Mouse (Mus musculus) neutrophil, adult 83 days (primary cell): Measurements from ENCODE around the gene Rnf5. TPM values are rescaled to one million over a fixed set of nuclear protein-coding genes. Genes with fewer than 3 reads are reported as not detected.

ENCODE experiments used
- total RNA-seq, 2 experiments: library from RNA; stranded (reverse); gene quantifications; one replicate each; pipeline ENCODE4 v1.2.4; 2023

The Rnf5 gene
- 10 to 100 TPM; 38.2 to 39.0 TPM for total RNA-seq

DNA sequence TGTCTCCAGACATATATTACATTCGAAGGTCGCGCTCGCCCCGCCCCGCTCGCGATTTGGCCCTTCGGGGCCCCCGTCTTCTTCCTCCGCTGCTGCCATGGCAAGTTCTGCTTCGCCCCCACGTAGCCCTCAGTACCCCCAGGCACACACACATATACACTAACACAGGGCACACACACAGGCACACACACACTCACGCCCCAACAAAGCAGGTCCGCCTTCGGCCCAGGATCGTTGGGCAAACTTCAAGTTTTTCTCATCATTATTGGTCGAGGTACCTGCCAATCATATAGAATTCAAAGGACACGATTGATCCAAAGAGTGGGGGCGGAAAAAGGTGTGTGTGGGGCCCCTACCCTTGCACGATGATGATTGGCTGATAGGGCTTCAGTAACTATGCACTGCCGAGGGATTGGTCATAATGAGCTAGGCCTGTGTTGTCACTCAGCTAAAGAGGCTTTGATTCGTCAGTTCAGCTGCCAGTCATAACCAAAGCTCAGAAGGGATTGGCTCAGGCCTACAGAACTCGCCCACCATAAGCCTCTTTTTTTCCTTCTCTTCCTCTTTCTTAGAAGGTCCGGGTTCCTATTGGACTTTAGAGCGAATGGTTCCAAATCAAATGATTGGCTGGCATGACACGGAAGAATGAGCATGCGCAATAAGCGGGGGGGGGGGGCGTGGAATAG, at the start of gene Rnf5:
TSS of gene Rnf5 (minus strand) at position 316 of the 686 bp plus-strand sequence.

DNA sequence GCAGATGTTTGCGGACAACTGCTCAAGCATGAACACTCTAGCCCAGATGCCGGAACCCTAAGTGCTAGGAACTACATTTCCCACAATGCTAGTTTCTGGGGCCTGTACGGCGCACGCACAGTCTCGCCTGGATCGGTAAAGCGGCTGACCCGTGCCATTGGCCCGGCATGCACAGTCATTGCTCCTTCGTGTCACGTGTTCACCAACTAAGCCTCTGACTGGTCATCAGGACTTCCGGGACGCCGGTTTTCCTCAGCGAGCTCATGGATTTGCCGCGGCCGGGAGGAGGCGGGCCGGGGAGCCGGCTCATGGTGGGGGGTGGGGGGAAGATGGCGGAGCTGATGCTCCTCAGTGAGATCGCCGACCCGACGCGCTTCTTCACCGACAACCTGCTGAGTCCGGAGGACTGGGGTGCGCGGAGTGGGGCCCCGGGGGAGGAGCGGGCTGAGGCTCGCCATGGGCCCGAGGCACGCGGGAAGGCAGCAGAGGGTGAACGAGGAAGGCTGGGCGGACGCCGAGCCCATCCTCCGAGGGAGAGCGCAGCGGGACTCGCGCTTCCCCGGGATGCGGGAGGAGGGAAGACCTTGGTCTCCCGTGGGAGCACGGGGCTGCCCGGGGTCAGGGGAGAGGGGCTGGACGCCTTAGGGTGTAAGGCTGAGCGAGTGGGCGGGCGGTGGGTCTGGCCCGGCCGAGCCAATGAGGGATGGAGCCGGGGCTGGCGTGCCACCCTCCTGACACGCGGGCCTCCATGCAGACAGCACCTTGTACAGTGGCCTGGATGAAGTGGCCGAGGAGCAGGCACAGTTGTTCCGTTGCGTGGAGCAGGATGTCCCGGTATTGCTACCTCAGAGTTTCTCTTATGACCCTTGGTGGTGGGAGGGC, 43.7 kb upstream of the Rnf5 start, which contains the start of gene Atf6b:
TSS of gene Atf6b (plus strand) at position 241 of the 882 bp plus-strand sequence.

DNA sequence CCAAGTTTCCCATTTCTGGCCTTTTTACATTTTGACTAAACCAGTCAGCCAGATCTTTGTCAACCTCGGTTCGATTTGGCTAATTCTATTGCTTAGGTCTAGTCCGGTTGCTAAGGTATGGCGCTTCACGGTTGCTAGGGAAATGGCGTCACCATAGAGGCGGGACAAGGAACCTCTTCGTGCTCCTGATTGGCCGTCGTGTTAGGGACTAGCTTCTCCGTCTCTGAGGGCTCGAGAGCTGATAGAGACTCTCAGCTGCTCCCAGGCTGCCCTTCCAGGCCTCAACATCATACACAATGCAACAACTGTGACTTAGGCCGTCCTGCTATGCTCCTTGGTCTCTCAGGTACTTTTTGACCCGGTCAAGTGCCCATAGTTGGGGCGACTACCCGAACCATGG, 41.1 kb upstream of the Rnf5 start, which contains the start of gene Fkbpl:
TSS of gene Fkbpl (plus strand) at position 157 of the 400 bp plus-strand sequence.

DNA sequence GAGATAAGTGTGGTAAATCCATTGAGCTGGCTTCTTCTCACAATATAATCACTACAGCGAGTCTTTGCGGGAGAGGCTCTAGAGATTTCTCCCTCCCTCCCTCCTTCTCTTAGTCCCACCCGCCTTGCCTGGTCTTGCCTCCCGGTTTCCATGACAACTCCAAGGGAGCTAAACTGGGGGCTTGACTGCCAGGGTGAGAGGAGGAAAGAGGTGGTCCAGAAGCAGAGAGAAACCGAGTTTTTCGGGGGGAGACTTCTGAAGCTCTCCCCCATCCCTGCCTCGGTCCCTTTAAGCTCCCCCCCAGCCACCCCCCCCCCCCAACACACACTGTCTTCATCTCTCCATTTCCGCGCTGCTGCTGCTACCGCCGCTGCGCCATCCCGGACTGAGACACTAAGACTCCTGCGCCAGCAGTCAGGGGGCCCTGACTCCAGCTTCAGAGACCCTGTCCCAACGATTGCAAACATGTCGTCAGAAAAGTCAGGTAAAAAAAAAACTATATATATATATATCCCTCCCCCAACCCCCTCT, 25.8 kb upstream of the Rnf5 start, which contains the start of gene Prrt1:
TSS of gene Prrt1 (plus strand) at position 313 of the 531 bp plus-strand sequence.

DNA sequence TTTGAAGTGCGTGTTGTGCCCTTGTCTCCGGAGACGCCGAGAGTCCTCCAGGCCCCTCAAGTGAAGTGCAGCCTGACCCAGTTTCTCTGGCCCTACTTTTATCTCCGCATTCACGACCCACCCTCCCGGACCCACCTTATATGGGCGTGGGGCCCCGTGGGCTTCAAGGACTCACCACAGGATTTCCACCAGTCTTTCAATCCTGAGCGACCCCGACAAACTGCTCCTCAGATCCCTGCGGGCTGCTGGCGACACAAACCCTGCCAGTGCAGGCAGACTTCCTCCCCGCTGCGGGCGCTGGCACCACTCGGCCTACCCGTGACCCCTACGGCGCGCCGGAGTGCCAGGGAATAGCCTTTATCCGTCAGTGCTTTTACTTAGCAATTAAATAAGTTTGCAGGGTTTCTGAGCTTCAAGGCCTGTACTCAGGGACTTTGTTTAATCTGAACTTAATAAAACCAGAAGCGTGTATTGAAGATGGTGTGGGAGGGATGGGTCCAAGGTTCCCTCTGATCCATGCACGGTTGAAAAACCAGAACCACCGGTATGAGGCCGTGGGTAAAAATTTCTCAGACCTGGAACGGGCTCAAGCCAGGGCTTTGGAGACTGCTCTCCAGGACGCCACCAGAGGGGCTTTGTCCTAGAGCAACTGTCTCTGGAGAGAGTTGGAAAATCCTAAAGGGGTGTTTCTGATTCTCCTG, 24.6 kb upstream of the Rnf5 start, which contains the start of gene Ppt2:
TSS of gene Ppt2 (minus strand) at position 568 of the 701 bp plus-strand sequence.

DNA sequence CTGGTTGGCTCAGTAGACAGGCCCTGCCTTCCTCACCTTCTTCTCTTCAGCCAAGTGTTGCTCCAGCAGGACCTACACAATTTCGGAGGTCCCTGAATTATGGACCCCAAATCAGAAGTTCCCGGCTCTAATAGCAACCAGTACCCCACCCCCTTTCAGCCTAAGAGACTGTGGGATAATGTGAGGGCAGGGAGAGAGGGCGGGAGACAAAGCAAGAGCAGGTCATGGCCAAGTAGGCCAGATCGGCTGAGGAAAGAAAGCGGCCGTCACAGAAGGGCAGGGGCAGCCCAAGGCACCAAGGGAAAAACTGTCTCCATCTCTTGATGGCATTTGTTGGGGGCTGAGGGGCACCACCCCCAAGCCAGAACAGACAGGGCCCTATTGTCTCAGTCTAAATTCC, 12.4 kb upstream of the Rnf5 start, which contains the start of gene Egfl8:
TSS of gene Egfl8 (minus strand) at position 101 of the 400 bp plus-strand sequence.

DNA sequence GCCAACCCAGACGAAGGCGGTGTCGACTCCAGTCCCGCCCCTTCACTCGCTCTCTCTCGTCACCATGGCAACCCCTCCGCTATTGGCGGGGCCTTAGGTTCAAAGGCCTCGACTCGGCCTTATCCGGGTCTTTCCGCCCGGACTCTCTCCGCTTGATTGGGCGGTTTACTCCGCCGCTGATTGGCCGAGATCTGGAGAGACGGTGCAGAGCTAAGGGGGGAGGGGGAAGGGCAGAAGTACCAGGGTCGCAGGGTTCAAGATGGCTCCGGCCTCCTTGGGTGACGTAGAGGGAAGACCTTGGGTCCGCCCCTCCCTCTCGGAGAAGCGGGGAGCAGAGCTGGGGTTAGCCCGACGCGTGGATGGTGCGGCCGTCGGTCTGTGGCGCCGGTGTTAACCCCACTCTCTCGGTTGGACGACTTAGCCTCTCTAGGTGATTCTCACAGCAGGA, 595 bp upstream of the Rnf5 start, which contains the start of gene Agpat1:
TSS of gene Agpat1 (plus strand) at position 202 of the 448 bp plus-strand sequence.

DNA sequence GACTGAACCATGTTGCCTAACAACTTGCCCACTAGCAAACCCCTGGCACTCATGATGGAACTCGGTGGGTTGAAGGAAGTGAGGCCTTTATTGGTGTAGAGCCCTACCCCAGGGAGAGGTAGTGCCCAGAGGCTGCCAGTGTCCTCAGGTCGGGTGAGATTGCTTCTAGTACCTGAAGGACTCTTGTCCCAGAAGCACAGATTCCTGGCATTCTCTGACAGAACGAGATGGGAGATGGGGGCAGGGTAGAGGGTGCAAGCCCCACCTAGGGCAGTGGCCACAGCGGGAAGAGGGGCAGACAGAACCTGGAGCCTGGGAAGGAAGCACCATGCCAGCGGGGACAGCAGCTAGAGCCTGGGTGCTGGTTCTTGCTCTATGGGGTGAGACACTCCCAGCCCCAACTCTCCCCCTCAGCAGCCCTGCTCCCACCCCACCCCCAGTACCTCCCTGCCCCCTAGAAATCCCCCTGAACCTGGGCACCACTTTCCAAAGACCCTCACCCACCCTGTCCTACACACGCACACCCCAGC, 5.9 kb downstream of the Rnf5 start, which contains the start of gene Ager:
TSS of gene Ager (plus strand) at position 297 of the 530 bp plus-strand sequence.

DNA sequence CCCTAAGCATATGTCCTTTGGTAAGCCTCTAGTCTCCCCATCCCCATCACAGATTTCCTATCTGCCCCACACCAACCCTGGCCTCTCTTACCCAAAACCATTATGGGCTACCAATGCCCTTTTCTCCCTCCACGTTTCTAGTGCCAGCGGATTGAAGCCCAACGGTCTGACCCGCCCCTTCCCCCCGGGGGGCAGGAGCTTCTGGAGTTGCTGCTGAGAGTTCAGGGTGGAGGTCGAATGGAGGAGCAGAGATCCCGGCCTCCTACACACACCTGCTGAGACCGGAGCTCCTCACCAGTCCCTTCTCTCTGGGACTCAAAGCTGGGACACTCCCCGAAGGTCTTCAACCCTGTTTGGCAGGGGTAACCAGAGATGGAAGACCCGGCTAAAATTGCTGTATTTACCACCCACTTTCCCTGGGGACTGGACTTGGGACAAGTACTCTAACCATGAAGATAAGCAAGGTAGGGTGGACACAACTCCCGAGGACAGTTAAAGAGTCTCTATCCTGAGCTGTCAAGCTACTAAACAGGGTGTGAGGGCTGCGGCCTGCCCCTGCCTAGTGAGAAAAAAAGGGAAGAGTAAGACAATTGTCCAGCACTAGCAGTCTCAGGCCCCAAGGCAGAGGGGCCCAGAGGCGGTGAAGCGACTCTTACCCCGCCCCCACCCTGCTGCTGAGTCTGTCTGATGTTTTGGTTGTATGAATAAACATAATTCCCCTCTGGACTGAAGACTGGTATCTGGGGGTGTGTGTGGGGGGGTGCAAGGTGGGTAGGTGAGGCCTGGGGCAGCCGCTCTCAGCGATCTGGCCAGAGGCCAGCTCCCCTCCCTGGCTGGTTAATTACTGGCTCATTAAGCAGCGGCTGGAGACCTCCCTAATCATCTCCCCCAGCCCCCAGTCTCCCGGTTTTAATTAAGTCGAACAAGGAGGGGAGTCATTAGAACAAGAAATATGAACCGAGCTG, 12.2 kb downstream of the Rnf5 start, which contains the start of gene Pbx2:
TSS of gene Pbx2 (plus strand) at position 238 of the 965 bp plus-strand sequence.

DNA sequence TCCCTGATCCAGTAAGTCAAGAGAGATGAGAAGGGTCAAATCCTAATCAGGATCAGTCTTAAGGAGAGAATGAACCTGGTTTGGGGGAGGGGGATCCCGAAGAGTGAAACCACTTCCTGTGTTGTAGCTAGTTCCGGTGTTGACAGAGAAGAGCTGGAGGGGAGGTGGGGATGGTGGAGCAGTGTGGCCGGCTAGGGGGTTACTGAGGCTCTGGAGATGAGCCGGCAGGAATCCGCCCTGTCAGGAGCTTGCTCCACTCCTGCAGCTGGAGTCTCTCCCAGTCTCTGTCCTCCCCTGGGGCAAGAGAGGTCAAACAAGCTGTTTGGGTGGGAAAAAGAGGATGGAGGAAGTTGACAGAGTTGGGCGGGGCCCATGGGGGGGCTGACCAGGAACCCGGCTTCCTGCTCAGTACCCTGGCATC, 13.8 kb downstream of the Rnf5 start, which contains the start of gene Gpsm3:
TSS of gene Gpsm3 (plus strand) at position 126 of the 421 bp plus-strand sequence.

DNA sequence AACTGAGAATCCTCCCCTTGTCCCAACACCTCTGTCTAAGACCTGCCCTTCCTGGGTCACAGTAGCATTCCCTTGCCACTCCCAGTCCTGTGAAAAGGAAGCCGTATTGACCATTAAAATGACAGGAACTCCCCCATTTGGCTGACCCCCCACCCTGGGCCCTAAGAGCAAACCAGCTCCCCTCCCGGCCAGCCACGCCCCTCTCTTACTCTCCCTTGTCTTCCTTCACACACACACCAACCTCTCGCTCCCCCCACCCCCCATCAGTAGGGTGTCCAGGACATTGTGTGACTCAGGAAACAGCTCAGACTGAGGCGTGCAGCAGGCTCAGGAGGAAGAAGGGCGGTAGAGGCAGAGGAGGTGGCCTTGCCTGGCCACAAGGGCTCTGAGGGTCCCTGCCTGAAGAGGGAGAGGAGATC, 39.5 kb downstream of the Rnf5 start, which contains the start of gene Notch4:
TSS of gene Notch4 (plus strand) at position 266 of the 419 bp plus-strand sequence.

Other genes starting within 250 kb of the Rnf5 start
- gene Btnl2, start 248.9 kb downstream of the Rnf5 start, total RNA-seq, result 1 to 10 TPM; 2.2 to 2.3 TPM
- gene Btnl1, start 226.6 kb downstream of the Rnf5 start, total RNA-seq, result not detected
- not detected for gene BC051142, start 204.9 kb downstream of the Rnf5 start, total RNA-seq
- gene Btnl4, start 126.4 kb downstream of the Rnf5 start, total RNA-seq, result not detected
- gene Btnl6, start 86.3 kb downstream of the Rnf5 start, total RNA-seq, result not detected
- 1 to 10 TPM; 1.0 to 1.5 TPM for gene Notch4, start 39.4 kb downstream of the Rnf5 start, total RNA-seq
- gene Gpsm3, start 13.9 kb downstream of the Rnf5 start, total RNA-seq, result 100 to 1,000 TPM; 376 to 393 TPM
- 10 to 100 TPM; 94.8 to 99.9 TPM for gene Pbx2, start 12.4 kb downstream of the Rnf5 start, total RNA-seq
- gene Ager, start 5.8 kb downstream of the Rnf5 start, total RNA-seq, result 1 to 10 TPM; 5.8 to 7.0 TPM
- gene Agpat1, start 572 bp upstream of the Rnf5 start, total RNA-seq, result 10 to 100 TPM; 55.4 to 56.5 TPM
- gene Egfl8, start 12.3 kb upstream of the Rnf5 start, total RNA-seq, result 1 to 10 TPM; 5.0 to 5.5 TPM
- gene Ppt2, start 24.8 kb upstream of the Rnf5 start, total RNA-seq, result 10 to 100 TPM; 42.1 to 43.5 TPM
- not detected for gene Prrt1, start 25.8 kb upstream of the Rnf5 start, total RNA-seq
- gene Fkbpl, start 41.1 kb upstream of the Rnf5 start, total RNA-seq, result 10 to 100 TPM; 13.6 to 18.7 TPM
- gene Atf6b, start 43.5 kb upstream of the Rnf5 start, total RNA-seq, result 10 to 100 TPM; 59.5 to 60.4 TPM
- under 1 TPM; 0.04 to 0.07 TPM for gene Tnxb, start 66.8 kb upstream of the Rnf5 start, total RNA-seq
- gene C4b, start 140.2 kb upstream of the Rnf5 start, total RNA-seq, result under 1 TPM; 0.29 to 0.59 TPM
- not detected for gene Cyp21a1, start 200.9 kb upstream of the Rnf5 start, total RNA-seq
- gene Stk19, start 233.3 kb upstream of the Rnf5 start, total RNA-seq, result 10 to 100 TPM; 34.1 to 39.4 TPM
- 10 to 100 TPM; 49.0 to 49.1 TPM for gene Dxo, start 233.3 kb upstream of the Rnf5 start, total RNA-seq
- gene Skiv2l, start 246.5 kb upstream of the Rnf5 start, total RNA-seq, result 10 to 100 TPM; 66.2 to 72.1 TPM
- 10 to 100 TPM; 23.4 to 30.8 TPM for gene Nelfe, start 246.7 kb upstream of the Rnf5 start, total RNA-seq